Mouse (Mus musculus) embryonic fibroblast, embryonic 13.5 days (primary cell): Measurements from ENCODE around the gene Rab5c. TPM values are rescaled to one million over a fixed set of nuclear protein-coding genes. Genes with fewer than 3 reads are reported as not detected.

ENCODE experiments used
- H3K27ac ChIP-seq: 2 replicates; pipeline ENCODE4 v1.5.1; 2012; ENCODE audit warnings: low read length, control low read depth, inconsistent platforms; ENCODE audit not compliant: insufficient read depth
- H3K4me1 ChIP-seq: 2 replicates; pipeline ENCODE4 v1.6.1; 2011; ENCODE audit warnings: low read length; ENCODE audit not compliant: control insufficient read depth, insufficient read depth
- H3K4me3 ChIP-seq: 2 replicates; pipeline ENCODE4 v1.5.1; 2011; ENCODE audit warnings: mild to moderate bottlenecking, control low read depth, low read length; ENCODE audit not compliant: insufficient read depth
- CTCF ChIP-seq: IDR thresholded peaks from 2 replicates; pipeline ENCODE4 v1.5.1; 2011; ENCODE audit warnings: mild to moderate bottlenecking, control low read depth, low read length, moderate library complexity, borderline replicate concordance; ENCODE audit not compliant: insufficient read depth
- POLR2A ChIP-seq: IDR thresholded peaks from 2 replicates; pipeline ENCODE4 v1.6.1; 2011; ENCODE audit warnings: low read depth, mild to moderate bottlenecking, control low read depth, low read length, moderate library complexity
- polyA plus RNA-seq: library from polyadenylated mRNA; stranded (reverse); fragments of >200 nt; gene quantifications from 2 replicates; pipeline ENCODE4 v1.2.4, GENCODE M21; 2011; ENCODE audit warnings: low read depth; ENCODE audit not compliant: missing spikeins, insufficient read length

Rab5c gene
- polyA plus RNA-seq, 1 experiment, result 168 TPM

DNA sequence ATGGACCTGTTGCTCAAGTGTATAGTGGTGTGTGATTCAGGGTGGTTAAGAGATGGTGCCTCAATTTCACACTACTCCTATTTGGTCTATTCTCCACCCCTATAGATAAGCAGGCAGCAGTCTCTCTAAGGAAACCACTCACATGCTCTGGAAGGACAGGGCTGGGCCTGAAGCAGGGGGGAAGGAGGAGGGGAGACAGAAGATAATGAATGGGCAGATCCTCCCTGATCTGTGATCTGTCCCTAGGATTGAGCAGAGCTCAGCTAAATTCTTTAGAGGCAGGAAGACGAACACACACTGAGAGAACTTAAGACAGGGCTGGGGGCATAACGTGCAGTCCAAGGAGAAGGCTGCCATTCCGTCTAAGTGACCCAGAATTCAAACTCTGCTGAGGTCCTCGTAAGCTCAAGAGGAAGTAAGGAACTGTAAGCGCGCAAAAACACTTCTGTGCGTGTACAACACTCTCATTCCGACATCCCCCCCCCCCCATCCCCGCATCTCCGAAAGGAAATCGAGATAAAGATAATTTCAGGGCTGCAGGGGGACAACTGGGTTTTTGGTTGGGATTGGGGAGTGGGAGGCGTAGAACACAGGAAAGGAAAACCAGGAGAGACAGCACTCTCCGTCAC lies 796 bp downstream of the Rab5c start:
- H3K4me3 ChIP-seq, result peak overlapping the region; percentile 90
- peaks cover 10% of the 10 kb centered on the region for H3K4me1 ChIP-seq
- no peak overlapping the region for H3K27ac ChIP-seq
- TF ChIP-seq CTCF (no peak), POLR2A (0 out of 2 replicates have a peak, but pooled peaks have one; percentile 4)

- peak overlapping the region; percentile 90 for H3K4me3 ChIP-seq
- H3K4me1 ChIP-seq, result peaks cover 10% of the 10 kb centered on the region
- no peak overlapping the region for H3K27ac ChIP-seq
- no peak for TF ChIP-seq CTCF
- no peak for TF ChIP-seq POLR2A
Measured at GRCm38 (mm10) chr11:100736746-100737080, 1.3 kb downstream of the Rab5c start.

DNA sequence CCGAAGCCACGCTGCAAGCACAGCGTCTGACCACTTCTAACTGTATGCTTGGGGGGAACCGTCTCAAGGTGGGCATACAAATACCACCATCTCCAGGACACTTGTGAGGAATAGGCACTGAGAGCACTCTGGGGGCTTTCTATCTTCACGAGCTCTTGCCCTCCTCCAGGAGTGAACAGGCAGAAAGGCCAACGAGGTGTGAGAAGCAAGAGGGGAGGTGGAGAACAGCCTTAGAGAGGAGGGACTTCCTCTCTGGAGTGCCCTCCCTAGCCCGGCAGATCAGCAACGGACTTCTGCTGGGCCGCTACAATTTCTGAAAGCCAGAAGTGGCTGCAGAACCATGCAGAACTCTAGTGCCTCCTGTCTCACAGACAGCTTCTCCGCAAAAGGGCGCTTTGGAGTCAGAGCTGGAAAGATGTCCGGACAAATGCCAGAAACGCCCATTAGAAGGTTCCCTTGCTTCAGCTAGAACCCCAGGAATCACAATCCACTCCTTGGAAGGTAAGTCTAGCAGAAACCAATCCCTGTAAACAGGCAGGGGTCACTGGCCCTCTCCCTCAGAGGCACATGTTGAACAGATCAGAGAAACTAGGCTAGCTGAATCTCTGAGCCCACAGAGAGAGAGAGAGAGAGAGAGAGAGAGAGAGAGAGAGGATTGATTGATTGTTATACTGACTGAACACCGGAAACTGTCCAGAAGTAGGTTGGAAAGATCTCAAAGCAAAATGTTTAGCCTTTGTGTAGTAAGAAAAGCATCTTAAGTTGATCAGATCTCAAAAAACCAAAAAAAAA lies 1.9 kb downstream of the Rab5c start:
- Histone ChIP-seq H3K4me1 (peaks cover 10% of the 10 kb centered on the region), H3K27ac (no peak overlapping the region), H3K4me3 (peak overlapping the region; percentile 90; the same call in 1 of the 2 replicates)
- TF ChIP-seq POLR2A (no peak), CTCF (no peak)

GRCm38 (mm10) chr11:100735134-100735865 lies 2.7 kb downstream of the Rab5c start:
- TF ChIP-seq CTCF (no peak), POLR2A (no peak)
- Histone ChIP-seq H3K4me3 (peak overlapping the region; percentile 8; the same call in 1 of the 2 replicates), H3K27ac (no peak overlapping the region), H3K4me1 (peaks cover 10% of the 10 kb centered on the region)

DNA sequence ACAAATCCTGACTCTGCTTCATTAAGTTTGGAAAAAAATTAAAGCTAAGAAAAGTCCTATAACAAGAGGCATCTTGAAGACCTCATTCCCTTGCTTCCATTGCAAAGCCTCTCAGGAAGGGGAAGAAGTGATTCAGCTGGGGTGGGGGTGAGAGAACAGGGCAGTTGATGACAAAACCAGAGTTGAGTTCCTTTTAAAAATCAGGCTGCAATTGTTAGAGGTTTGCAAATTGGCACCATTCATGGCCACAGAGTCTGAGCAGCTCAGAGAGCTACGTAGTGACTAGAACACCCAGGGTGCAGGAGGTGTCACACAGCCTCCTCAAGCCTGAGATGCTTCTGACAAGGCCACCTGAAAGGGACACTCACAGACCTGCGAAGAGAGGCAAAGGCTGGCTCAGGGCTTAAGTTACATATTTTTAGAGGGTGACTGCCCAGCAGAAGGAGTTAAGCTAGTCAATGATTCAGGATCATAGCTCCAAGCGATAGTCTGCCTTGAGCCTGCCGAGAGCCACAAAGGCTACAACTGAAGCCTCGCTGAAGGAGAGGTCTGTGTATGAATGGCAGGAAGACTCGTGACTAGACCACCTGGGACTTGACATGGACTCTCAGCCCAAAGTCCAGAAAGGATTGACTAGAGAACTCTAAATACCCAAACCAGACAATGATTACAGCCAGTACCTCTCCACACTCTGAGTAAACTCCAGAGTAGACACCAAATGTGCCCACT lies 7.4 kb downstream of the Rab5c start:
- Histone ChIP-seq H3K4me1 (peaks cover 3% of the 10 kb centered on the region), H3K27ac (no peak overlapping the region), H3K4me3 (no peak overlapping the region)
- TF ChIP-seq CTCF (no peak), POLR2A (no peak)

- no peak for TF ChIP-seq CTCF
- TF ChIP-seq POLR2A, result no peak
- Histone ChIP-seq H3K27ac (no peak overlapping the region), H3K4me1 (peaks cover 5% of the 10 kb centered on the region), H3K4me3 (no peak overlapping the region)
Measured at GRCm38 (mm10) chr11:100729976-100730375, 8.0 kb downstream of the Rab5c start.

- Histone ChIP-seq H3K4me3 (no peak overlapping the region), H3K4me1 (peaks cover 6% of the 10 kb centered on the region), H3K27ac (no peak overlapping the region)
- TF ChIP-seq CTCF (no peak), POLR2A (no peak)
Measured at GRCm38 (mm10) chr11:100728601-100729000, 9.4 kb downstream of the Rab5c start.

- TF ChIP-seq POLR2A (no peak), CTCF (no peak)
- Histone ChIP-seq H3K4me3 (no peak overlapping the region), H3K4me1 (peaks cover 6% of the 10 kb centered on the region), H3K27ac (no peak overlapping the region)
Measured at GRCm38 (mm10) chr11:100727201-100727600, 10.8 kb downstream of the Rab5c start.

DNA sequence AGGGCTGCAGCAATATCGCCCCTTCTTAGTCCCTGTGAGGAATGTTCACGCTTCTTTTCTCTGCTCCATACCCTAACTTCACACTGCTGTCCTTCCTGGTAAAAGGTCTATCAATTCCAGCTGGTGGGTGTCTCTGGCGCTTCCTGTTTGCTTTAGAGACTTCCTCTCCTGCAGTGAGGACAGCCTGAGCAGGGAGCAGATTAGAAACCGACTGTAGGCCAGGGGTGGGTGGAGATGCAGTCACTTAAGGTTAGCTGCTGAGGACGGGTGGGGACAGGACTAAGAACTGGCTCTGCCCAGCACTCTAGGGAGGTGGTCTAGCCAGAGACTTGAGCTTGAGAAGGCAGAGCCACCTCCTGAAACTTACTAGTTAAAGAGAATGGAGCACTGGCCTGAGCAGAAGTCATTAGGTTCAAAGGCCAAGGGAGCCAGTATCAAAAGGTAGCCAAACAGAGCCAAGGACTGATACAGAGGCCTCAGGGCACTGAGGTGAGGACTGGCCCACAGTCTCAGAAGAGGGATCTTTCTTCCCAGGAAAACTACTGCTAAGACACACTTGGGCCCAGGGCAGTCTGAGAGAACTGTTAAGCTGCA lies 13.0 kb downstream of the Rab5c start:
- peak overlapping the region; percentile 31 for H3K27ac ChIP-seq
- no peak overlapping the region for H3K4me3 ChIP-seq
- peaks cover 22% of the 10 kb centered on the region for H3K4me1 ChIP-seq
- TF ChIP-seq POLR2A (no peak), CTCF (no peak)
